Mouse (Mus musculus) kidney, adult 8-10 months (tissue): ENCODE measurements at regions not wholly inside any gene's neighbourhood (a gene's known extent, or its start where the extent isn't known, plus 50 kb on each side); places are given as distances from the start of the nearest gene placed in this dataset.

Source experiments
- DNase-seq, 2 experiments: peaks; one replicate each; pipeline ENCODE4 v3.0.0; 2022

DNA sequence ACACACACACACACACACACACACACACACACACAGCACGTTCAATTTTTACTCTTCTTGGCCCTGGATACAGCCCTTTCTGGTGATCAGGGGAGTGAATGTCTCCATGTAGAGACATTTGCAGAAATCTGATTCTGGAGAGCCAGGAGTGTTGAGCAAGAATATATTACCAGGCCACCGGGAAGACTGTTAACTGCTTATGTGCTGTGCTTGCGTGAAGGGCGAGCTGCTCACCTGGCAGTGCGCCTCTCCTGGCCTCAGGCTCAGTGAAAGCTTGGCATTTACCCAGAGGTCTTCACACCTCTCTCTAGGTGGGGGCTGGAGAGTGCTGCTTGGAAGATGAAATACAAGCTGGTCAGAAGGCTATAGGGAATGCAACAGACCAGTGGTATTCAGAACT lies 332.4 kb upstream of the Tet2 start:
- peak; percentile 3 to 6 for DNase-seq

DNA sequence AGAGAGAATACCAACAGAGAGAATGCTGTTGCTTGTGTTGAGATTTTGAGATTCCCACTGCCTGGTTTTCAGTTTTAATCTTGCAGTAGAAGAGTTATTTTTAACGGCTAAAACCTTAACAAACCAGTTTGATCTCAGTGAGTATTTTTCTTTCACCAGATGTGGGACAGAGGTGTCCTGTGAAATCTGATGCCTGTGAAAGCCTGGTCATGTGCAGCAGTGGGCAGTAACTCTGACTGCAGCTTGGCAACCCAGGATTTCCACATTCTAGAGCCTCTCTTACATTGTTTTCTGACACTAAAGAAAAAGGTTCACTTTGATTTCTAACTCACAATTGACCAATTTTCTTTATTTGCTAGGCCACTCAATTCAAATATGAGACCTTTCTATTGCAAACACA lies 335.7 kb upstream of the Tet2 start:
- DNase-seq = no peak

DNA sequence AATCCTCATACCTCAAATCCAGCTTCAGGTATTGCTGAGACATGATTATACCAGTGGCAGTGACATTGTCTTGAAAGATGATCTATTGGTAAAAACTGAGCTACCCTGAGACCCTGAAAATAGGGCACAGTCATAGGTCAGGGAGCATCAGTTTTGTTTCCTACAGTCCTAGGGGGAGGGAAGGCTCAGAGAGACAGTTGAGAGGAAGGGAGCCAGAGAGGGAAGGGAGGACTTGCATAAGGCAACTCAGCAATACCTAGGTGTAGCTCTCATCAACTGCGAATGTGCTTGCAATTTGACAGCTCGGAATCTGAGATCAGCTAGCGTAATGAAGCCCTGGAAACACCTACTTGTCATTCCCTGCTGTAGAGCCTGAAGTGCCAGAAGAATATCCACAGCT lies 334.4 kb upstream of the Cxxc4 start:
- DNase-seq = no peak

DNA sequence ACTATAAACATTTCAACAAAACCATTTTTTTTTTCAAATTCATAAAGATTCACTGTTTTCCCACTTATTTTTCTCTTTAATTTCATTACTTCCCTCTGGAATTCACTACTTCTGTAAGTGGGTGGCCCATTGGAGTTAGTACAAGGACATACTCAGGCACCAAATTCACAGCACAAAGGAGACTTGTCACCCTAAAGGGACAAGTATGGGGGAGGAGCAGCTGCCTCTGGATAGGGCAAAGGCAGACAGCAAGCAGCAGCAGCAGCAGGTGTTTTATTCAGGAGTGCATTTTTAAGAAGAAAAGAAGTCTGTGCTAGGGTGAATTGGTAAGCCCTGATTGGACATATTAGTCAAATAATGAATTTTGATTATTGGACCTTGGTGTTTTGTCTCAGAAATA lies 314.1 kb upstream of the Cxxc4 start:
- no peak for DNase-seq

DNA sequence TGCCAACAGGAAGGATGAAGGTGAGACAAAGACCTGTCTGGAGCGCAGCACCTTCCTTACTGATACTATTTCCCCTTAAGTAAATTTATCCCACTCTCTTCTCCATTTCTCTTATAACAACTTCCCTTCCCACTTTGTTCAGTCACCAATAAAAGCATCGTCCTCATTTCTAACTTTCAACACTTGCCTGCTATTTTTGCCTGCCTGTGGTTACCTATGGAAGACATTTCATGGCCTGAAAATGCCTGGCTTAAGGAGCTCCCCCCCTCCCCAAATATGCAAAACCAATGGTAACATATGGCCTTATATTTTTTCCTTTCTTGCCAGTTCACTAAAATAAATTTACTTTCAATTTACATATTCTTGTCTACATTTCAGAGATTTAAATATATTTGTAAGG lies 271.0 kb upstream of the Cxxc4 start:
- DNase-seq = no peak

DNA sequence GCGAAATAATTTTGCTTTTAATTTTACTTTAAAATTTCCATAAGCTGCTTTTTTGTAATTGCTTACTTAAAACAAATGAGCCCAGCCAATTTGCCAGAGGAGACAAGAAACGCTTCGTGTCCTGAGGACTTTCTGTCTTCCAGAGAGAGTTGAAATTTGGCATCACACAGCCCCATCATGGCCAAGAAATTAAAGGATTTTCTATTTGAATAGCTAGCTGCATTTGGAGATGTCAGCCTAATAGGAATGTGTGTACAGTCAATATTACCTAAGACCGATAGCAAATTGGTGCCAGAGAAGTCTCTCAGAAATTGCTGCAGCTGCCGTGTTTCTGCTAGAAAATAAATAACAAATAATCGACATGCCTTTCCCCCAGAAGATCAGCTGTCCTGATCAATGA lies 268.1 kb upstream of the Cxxc4 start:
- no peak for DNase-seq

DNA sequence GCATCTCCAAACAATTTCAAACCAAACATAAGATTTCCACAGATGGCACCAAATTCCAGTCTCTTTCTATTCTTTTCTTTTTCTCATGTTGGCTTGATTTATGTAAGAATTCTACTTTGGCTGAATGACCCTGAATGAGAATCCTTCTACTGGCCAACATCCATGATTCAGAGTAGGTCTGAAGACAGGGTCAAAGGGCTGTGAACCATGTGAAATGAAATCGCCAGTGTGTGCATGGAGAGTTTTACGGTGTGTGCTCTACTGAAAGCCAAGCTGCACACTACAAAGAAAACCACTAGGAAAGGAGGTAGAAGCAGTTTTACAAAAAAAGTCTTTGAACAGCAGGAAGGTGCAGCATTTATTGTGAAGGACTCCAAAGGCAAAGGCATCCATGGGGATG lies 263.5 kb upstream of the Cxxc4 start:
- DNase-seq = no peak

DNA sequence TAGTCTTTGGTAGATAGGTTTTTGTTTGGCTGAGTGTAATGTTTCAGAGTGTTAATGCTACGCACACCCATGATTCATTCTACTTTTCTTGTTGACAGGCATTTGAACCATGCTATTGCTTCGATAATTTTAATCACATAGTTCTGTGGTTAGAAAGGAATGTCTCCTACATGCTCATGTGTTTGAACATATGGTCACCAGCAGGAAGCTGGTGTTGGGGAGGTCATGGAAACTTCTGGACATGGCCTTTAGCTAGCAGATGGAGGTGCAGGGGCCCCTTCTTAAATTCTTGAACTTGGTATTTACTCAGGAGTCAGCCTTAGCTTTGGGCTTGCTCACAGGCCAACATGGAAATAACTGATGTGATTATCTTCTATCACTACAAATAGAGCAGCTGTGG lies 248.6 kb upstream of the Cxxc4 start:
- no peak for DNase-seq

DNA sequence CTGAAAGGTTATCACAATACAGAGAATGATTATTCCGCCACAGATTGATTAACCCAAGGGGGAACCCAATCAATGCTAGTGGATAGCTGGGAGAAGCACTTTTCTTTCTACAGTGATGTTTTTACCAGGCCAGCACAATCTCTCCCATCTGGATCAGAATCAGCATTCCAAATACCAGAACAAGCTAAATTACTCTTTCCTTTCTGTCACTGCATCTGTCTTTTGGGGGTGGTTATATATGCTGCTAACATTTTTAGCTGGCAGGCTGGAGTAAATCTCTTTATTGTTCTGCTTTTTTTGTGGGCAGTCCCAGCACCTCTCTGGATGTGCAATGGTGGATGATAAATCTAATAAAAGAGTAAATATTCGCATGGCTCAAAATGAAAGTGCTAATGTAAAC lies 242.3 kb upstream of the Cxxc4 start:
- DNase-seq = no peak

DNA sequence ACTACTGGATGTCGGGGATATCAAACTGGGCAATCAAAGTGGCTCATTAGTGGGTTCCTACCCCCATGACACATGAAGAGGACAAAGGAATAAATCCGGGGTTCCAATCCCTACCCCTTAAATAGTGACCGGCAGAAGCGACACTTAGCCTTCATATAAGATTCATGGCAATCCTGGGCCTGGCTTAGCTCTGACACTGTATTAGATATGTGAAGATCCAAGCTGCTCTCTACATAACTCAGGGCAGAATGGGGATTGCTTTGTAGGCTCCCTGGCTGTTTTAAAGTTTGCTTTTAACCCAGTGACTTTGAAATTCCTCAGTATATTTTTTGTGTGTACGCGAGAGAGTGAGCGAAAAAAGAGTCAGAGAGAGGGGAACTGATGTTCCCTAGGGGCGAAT lies 236.3 kb upstream of the Cxxc4 start:
- no peak for DNase-seq

DNA sequence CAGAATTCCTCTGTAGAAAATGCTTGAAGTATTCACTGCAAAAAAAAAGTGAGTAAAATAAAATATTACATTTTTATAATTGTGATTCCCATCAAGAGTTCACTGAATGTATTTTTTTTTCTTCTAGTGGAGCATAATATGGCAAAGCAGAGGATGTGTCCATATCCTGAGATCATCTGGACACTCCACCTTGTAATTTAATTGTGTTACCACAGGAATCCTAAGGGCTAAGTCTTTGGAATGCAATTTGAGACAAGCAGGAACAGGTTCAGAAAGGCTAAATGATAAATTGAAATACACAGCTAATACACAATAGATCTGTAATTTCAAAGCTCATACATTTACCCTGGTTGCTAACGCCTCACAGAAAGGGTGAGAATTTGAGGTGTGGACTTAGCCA lies 235.7 kb upstream of the Cxxc4 start:
- DNase-seq = no peak

DNA sequence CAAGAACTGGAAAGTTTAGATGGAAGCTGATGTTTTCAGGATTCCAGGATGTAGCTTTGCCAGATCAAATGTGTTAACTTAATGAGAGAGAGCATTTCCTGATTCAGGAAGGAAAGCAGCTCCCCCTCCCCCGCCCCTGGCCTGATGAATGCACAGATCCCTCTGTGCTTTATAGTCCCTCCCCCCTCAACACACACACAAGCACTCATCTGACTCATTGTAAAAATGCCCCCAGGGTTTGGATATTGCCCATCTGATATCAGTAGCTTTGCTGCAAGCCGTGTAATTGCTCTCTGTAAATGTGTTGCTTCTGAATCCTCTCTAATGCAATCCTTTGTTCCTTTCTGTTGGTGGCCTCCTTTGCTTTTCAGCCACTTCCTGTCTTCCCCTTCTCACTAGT lies 221.5 kb upstream of the Cxxc4 start:
- DNase-seq = no peak

DNA sequence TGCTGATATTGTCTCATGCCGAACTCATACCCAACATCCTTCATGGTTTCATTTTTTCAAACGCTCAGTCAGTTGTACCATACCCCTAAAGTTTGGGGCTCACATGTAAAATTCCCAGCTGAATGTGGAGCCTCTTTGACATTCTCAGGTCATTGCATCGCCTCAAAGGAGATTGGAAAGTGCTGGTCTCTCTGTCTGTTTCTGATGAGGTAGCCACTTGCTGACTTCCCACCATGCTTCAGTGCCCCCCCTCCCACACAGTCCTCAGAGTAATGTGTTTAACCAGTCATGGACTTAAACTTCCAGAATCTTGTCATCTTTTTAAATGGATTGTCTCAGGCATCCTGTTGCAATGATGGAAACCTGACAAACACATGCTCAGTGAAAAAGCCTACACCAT lies 220.9 kb upstream of the Cxxc4 start:
- DNase-seq = no peak

DNA sequence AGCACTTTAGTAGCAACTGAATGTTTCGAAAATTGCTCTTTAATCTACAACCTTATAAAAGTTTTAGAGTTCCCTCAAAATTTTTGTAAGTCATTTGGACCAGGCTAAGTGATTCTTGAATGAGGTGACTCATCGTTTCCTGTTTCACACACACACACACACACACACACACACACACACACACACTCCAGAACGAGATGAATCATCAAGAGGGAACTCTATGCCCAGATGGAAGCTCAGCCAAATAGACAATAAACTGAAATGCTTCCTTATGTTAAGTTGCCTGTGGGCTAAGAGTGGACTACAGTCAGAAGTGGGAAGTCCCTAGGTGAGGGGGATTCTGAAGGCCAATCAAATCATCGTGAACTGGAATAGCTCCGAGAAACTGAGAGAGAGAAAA lies 202.4 kb upstream of the Cxxc4 start:
- DNase-seq = no peak

DNA sequence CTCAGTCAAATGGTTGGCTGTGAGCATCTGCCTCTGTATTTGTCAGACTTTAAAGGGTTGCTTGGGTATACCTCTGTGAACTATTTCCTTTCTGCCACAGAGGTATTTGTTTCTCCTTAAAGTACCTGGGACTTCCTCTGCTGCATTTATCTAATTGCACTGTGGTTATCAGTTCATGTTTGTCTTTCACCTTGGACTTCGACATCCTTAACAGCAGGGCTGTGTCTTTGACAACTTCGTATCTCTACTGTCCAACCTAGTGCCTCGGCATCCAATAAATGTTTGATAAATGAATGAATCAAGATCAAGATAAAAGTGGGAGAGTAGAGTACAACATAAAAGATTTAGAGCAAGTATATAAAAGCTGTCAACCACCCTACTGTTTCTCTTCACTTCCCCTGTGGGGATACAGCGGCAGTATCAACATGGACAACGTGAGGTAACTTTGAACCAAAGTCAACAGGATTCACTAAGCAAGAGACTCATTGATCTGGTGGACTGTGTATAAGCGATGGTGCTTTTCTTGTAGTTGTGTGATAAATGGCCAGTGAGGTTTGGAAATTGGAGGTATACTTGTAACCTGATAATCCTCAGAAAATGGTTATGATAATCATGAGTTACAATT lies 199.9 kb upstream of the Cxxc4 start:
- no peak for DNase-seq

DNA sequence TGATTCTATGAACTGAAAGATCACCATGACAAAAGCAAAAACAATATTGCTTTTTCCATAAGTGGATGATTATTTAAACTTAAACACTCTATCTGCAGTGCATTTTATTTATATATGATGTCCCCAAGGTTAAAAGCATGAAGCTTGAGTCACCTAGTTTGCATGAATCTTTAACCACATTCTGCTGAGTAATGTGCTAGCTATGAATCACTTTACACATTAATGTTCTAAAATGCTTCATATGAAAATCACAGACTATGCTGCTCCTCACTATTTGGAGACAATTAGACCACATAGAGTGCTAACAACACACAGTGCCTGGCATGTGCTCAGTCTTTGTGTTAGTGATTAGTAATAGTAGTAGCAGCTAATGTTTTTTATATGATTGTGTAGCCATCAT lies 185.6 kb upstream of the Cxxc4 start:
- DNase-seq = no peak

DNA sequence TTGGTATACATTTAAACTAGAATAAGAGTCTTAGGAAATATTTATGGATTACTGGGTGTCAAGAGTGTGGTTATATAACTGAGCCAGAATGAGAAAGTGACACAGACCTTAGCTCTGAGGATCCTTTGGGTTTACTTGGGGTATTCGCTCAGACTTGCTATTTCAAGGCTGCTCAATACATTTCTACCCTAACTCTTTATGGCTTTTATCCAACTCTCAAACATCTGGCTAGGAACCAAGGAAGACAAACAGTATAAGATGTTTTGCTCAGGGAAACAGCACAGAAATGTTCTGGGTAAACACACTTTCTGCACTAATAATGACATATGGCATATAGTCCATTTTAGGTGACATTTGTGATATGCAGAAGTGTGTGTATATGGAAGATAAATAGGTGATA lies 153.8 kb upstream of the Cxxc4 start:
- no peak for DNase-seq

DNA sequence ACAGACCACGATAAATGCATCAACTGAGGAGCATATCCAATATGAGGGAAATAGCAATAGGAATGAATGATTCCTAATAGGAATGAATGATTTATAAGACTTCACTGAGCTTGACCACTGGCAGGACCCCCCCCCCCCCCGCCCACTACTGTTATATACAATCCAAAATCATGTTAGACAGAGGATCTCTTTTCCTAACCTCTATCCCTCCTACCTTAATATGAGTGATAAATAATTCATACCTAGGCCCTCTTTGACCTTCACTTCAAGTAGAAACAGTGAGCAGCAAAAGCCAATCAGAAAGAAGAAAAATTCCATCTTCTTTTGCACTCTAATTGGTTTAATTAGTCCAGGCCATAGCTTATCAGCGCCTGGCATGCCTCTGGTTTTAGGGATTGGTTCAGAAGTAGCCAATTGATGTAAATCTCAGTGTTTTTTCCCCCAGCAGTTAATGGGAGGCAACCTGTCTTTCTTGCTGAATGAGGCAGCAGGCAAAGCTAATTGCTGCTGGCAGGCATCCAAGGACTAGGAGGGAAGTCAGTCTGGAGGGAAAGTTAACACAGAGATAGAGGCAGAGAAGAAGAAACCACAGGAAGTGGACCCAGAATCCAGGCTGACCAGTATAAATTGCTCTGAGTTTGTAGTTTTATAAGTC lies 136.7 kb upstream of the Cxxc4 start:
- no peak for DNase-seq

DNA sequence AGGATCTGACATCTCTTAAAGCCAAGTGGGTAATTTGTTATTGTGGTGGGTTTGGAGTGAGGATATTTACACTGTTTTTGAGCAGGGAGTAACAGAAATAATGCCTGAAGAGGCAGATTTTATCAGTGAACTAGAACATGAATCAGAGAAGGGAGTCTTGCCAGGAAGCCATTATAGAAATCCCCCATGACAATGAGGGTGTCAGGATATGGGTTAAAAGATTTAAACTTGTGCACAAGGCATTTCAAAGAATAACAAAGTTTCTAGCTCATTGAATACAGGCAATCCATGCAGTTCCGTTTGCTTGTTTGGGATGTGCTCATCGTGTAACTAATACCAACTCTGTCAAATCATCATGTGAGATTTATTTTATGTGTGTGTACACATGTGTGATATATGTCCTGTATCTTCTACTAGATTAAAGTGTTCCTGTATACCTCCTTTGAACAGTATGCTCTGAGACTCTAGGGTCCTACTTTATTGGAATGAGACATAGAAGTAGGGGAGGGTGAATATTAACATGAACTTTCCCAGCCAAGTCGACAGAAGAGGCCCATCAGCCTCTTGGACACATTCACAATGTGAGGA lies 134.0 kb upstream of the Cxxc4 start:
- DNase-seq = no peak

DNA sequence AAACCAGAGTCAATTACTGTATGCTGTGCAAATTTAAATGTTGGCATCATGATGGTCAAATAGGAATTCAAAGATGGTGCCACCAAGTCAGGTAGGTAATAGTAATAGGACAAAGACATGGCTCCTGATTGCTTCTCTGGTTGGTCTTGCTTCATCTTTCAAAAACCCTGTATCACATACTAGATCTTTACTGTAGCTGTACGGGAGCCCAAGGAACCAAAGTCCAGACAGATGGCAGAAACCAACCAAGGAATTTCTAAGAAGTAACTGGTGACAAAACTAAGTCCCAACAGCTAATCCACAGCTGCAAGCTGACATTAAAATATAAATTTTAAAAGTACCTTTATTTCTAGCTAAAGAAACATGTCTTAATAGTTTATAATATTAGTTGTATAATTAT lies 131.7 kb upstream of the Cxxc4 start:
- DNase-seq = no peak

DNA sequence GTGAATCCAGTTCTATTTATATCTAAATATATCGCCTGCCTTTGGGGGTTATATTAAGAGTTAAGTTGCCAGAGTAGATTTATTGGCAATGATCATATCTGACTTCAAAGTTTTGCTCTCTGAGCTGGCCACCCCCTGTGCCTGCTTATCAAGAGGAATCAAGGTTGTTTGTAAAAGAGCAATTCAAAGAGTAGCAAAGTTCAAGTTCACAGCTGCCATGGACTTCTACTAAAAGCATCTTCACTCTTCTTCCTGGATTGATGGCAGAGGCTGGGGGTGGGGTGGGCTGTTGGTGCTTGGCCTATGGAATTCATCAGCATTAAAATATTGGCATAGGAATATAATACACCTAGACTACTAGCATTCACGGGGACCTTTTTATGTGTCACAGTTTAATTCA lies 131.2 kb upstream of the Cxxc4 start:
- DNase-seq = no peak

DNA sequence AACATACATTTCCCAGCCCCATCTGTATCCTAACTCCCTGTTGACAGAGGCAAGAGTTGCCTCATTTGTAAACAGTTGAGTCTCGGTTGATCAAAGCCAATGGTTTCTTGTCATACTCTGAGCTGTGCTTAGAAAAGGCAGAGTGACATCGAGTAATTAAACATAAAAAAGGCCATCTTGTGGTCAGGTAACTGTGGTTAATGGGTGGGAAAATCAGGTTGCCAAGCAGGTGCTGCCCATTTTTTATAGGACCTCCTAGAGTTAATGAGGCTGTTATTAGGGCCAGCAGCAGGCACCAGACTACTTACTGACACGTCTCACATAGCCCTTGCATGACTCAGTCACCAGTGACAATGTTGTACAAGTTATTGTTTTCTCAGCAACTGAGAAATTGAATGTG lies 130.7 kb upstream of the Cxxc4 start:
- DNase-seq = no peak

DNA sequence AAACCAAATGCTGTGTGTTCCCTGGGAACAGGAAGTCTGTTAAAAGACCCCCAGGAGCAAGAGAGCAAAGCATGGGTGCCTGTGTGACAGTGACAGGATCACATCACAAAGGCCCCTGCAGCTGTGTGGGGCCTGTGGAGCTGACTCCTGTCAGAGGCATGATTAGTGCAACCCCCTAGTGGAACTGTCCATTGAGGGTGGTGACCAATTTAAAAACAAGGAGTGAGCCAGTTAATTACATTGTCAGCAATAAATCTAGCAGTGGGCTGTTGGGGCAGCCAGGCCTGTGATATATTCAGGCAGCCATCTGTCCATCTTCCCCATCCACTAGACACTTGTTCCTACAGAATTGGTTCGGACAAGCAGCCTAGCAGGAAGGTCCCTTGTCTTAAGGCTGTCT lies 121.8 kb upstream of the Cxxc4 start:
- DNase-seq = no peak

DNA sequence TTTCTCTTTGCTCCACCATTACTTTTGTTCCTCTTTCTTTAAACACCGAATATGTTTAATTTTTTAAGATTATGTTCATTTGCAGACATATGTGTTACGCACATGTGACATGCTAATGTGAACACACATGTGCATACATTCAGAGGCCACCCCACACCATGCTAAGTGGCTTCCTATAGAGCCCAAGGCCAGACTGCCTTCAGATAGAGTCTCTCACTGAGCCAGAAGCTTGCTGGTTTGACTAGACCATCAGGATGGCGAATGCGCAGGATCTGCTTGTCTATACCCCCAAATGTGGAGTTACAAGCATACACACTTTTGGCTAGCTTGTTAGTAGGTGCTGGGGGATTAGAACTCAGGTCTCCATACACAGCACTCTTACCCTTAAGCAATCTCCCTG lies 121.3 kb upstream of the Cxxc4 start:
- no peak for DNase-seq

DNA sequence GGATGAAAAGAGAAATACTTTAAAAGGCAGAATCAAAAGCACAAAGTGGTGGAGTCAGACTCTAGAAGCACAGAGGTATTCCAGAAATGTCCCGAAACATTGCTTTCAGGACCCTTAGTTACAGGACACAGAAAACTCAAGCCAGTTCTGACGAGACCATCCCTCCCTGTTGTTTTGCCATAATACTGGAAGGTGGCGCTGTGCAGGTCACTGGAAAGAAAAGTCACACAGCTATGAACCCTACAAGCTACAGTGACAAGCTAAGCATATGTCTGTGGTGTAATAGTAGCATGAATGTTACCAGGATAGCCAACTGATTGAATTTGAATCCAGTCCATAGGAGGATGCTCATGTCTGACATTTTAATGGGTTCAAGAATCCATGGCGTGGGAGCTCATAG lies 117.4 kb upstream of the Cxxc4 start:
- DNase-seq = no peak
